Mouse (Mus musculus) Patski (cell line): ENCODE measurements around the gene Mrrf. TPM values are rescaled to one million over a fixed set of nuclear protein-coding genes. Genes with fewer than 3 reads are reported as not detected.
A peak's percentile ranks its signal among the peaks of the same experiment; 100 is the strongest.

Source experiments
- ATAC-seq: fragments of 100-300 bp; one replicate; pipeline ENCODE4 v1.8.0; 2021
- CTCF ChIA-PET: fragments of 350-600 bp; sonication (Branson Sonifier 250); formaldehyde crosslinking; loops from one replicate; lab custom pipeline; 2022; ENCODE audit warnings: inconsistent platforms; lab: Charles Lee
- POLR2A ChIA-PET: fragments of 350-600 bp; sonication (Branson Sonifier 250); formaldehyde crosslinking; loops from one replicate; lab custom pipeline; 2022; ENCODE audit warnings: antibody characterized with exemption, inconsistent platforms; lab: Charles Lee
- DNase-seq: peaks from one replicate; pipeline ENCODE4 v3.0.0-alpha.2; 2011; ENCODE audit warnings: low read depth, low spot score
- H3K27me3 ChIP-seq: fragments of 371-371 bp; one replicate; pipeline ENCODE4 v1.5.1; 2021
- CTCF ChIP-seq: fragments of 100-300 bp; IDR thresholded peaks from one replicate; pipeline ENCODE4 v1.5.1; 2021
- in situ Hi-C: fragments of 300-500 bp; cut with MboI; formaldehyde crosslinking; loops from 3 replicates; pipeline ENCODE4 v1.11.1; 2018; ENCODE audit warnings: low pct_unique_long_range_greater_than_20kb, mixed read lengths
- polyA plus RNA-seq: library from polyadenylated mRNA; unstranded; gene quantifications from one replicate; pipeline ENCODE4 v1.2.3, GENCODE M21; 2021

The Mrrf gene
- polyA plus RNA-seq, 1 experiment from 2014 or later: 31.1 TPM

DNA sequence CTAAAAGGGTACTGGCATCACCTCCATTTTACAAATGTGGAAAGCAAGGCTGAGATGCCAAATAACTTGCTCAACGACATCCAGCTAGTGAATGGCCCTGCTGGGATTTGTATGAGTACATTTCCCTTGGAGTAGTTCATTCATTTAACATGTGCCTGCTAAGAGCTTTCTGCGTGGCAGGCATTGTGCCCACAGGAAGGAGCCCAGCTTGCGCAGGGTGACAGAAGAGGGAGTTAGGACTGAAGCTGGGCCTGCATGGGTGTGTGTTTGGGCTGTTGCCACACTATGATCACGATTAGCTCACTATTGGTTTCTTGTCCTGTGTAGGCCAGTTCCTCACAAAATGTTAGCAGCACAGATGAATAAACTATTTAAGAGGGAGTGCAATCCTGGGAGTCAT is 84.7 kb downstream of the Mrrf start:
- TF ChIP-seq CTCF: no peak

DNA sequence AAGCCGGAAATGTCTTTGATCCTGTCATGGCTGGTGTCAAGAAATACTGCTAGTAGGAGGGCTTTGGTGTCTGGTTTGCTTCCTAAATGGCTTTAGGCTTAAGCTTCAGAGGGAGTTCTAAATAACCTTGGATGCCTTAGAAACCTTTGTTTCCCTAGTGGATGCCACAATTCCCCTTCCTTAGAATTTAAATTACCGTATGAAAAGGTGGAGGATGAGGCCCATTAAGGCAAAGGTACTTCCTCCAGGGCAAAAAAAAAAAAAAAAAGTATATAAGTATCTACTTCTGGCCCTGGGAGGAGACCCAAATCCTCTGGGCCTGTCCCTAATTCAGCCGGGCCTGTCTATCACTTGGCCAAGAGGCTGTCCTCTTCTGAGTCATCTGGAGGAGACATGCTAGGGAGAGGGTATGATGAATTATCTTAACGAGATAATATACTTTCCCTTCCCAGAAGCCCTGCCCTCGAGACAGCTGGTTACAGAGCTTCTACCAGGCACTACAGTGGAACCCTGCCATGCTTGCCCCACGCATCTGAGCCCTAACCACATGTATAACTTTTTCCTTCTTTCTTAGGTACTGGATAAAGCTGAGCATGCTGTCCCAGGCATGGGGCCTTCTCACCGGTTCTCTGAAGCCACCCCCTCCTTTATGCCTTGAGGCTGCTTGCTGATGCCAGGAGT is 86.1 kb downstream of the Mrrf start:
- in situ Hi-C loops: no loop called here
- no peak for TF ChIP-seq CTCF
- peak; percentile 38 for ATAC-seq
- ChIA-PET CTCF (interaction anchor here (1.5 to 1.7 kb wide), 2 partner anchors 8 to 54 kb away, joined by 4 to 9 read pairs; no protein-coding TSS in a partner anchor), POLR2A (no interaction called here)
- no peak for DNase-seq
- H3K27me3 ChIP-seq: no peaks in the 10 kb centered on the region

More for the DNA sequence above, 84.7 kb downstream of the Mrrf start:
- DNase-seq: no peak
- H3K27me3 ChIP-seq: no peaks in the 10 kb centered on the region
- ChIA-PET CTCF (interaction anchor here (1.3 kb wide), 2 partner anchors 9 to 51 kb away, joined by 3 to 4 read pairs; no protein-coding TSS in a partner anchor), POLR2A (no interaction called here)
- ATAC-seq: no peak
- in situ Hi-C loops: no loop called here

DNA sequence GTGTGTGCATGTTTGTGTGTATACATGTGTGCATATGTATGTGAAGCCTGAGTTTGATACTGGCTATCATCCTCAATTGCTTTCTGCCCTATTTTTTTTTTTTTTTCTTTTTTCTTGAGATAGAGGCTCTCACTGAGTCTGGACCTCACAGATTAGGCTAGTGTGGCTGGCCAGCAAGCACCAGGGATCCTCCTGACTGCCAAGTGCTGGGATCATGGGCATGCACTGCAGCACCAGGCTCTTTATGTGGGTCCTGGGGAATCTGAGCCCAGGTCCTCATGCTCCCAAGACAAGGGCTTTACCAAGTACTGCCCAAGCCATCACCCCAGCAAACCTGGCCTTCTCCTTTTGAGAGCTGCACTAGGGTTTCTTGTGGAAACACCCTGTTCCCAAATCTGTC is 87.2 kb downstream of the Mrrf start:
- POLR2A ChIA-PET: interaction anchor here (0.6 kb wide), 1 partner anchor 306 kb away, joined by 3 read pairs; no protein-coding TSS in a partner anchor
- DNase-seq: no peak
- ATAC-seq: no peak
- TF ChIP-seq CTCF: no peak
- CTCF ChIA-PET: interaction anchor here (1.3 to 1.5 kb wide), 2 partner anchors 9 to 239 kb away, joined by 4 read pairs; no protein-coding TSS in a partner anchor
- H3K27me3 ChIP-seq: no peaks in the 10 kb centered on the region
- in situ Hi-C loops: no loop called here

DNA sequence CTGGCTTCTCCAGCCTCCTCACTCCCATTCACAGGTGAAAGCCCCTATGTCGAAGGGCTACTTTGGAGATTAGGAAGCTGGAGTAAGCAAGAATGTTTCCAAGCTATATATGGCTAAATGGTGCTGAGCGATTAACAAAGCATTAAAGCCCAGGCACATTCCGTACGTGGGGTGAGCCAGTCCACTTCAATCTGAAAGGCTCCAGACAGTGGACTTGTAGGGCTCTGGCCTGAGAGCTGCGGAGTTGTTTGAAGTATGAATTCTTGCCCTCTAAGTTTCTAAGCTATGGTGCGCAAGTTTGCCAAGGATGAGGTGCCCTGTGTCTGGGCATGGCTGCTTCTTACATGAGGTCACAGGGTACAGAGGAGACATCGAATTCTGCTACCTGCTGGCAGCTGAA is 88.0 kb downstream of the Mrrf start:
- ATAC-seq: no peak

DNA sequence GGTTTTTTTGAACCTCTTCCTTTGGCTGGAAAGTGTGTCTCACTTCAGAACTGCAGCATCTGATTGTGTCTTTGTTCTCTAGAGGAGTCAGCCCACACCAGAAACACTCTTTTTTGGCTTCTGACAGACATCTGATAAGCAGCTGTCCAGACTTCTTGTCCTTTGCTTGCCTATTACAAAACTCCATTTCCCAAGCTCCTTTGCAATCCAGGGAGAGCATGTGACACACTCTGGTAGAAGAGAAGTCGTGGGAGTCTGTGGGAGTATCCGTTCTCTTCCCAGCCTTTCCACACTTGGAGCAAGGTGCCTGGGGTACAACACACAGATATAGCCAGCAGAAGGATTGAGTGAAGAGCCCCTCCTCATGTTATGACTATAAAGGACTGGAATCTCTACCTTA is 88.4 kb downstream of the Mrrf start:
- CTCF ChIA-PET: interaction anchor here (1.0 to 1.3 kb wide), 2 partner anchors 10 to 240 kb away, joined by 4 to 5 read pairs; no protein-coding TSS in a partner anchor

More for the DNA sequence above, 88.0 kb downstream of the Mrrf start:
- no peak for TF ChIP-seq CTCF
- POLR2A ChIA-PET: no interaction called here
- in situ Hi-C loops: no loop called here
- CTCF ChIA-PET: interaction anchor here (1.0 to 1.3 kb wide), 2 partner anchors 9 to 240 kb away, joined by 4 to 5 read pairs; no protein-coding TSS in a partner anchor
- no peaks in the 10 kb centered on the region for H3K27me3 ChIP-seq
- DNase-seq: no peak

DNA sequence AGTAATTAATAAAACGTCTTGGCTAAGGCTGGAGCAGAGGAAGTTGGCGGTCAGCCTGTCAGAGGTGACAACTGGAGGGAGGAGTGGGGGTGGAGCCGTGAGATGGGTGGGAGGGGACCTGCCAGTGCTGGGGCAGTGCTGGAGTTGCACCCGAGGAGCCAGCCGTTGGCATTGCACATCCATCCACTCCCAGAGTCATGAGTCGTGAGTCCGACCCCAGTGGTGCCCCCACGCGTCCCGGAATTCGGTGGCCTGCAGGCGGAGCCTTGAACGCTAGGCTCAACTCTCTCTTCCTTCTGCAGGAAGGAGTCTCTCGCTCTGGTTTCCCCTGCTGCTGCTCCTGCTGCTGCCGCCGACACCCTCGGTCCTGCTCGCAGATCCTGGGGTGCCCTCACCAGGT is 94.2 kb downstream of the Mrrf start, which contains the start of gene Ptgs1:
TSS of gene Ptgs1 (plus strand) at position 61 of the 400 bp plus-strand sequence.
- H3K27me3 ChIP-seq: no peaks in the 10 kb centered on the region
- ChIA-PET POLR2A (no interaction called here), CTCF (interaction anchor here (0.9 kb wide), 1 partner anchor 15 kb away, joined by 3 read pairs; no protein-coding TSS in a partner anchor)
- DNase-seq (no peak), ATAC-seq (peak; percentile 59)
- in situ Hi-C loops: no loop called here
- no peak for TF ChIP-seq CTCF

More for the DNA sequence above, 88.4 kb downstream of the Mrrf start:
- ATAC-seq: no peak
- DNase-seq: no peak
- no peak for TF ChIP-seq CTCF
- no peaks in the 10 kb centered on the region for H3K27me3 ChIP-seq
- in situ Hi-C loops: no loop called here
- POLR2A ChIA-PET: no interaction called here

DNA sequence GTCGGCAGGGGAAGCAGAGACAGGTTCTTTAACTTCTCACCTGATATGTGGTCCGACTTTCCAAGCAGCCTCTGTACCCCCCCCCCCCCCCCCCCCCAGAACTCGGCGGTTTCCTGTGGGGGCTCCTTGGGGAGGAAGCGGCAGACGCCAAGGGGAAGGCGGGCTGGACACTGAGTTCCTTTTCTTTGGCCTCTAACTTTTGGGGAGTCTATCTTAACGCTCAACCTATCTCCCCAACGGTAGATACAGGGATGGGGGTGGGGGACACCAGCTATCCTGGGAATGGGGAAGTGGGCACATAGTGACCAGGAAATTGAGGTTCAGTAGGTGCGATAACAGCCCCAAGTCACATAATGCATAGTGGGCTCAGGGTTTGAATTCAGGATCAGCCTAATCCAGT is 94.8 kb downstream of the Mrrf start:
- no peak for TF ChIP-seq CTCF
- ATAC-seq: no peak
- no peaks in the 10 kb centered on the region for H3K27me3 ChIP-seq
- in situ Hi-C loops: no loop called here
- POLR2A ChIA-PET: no interaction called here
- no peak for DNase-seq
- CTCF ChIA-PET: no interaction called here

DNA sequence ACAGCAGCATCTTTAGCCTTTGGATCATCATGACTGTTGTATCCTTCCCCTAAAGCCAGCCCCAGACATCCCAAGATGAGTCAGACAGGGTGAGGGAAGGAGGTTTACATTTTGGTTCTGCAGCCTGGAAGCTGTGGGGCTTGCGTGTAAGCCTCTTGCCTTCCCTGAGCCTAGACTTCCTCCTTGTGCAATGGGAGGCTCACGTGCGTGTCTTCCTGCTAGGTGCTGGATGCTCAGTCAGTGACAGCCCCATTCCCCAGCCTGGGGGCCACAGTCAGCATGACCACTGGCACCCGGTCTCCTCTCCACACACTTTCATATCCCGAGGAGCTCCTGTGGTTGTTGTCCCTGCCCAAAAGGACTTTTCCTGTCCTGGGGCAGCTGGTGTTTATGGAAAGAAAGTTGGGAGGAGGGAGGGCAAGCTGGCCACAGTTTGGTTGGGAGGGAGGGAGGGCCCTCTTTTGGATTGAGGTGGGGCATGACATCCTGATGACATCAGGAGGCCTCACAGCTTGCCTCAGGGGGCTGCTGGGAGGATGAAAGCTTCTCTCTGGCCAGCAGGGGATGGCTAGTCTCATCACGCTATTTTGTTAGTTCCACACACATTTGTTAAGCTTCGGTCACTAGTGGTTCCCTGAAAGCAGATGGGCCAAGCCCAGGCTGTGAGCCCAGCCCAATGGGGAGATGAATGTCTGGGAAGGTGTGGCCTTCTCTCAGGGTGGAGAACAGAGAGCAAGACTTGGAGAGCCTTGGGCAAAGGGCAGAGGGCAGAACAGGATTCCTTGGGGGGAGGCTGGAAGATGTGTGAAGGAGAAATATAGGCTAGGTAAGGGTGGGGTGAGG is 98.6 kb downstream of the Mrrf start:
- no peaks in the 10 kb centered on the region for H3K27me3 ChIP-seq
- TF ChIP-seq CTCF: no peak
- DNase-seq (no peak), ATAC-seq (no peak)
- ChIA-PET CTCF (interaction anchor here (1.1 kb wide), 1 partner anchor 20 kb away, joined by 3 read pairs; no protein-coding TSS in a partner anchor), POLR2A (no interaction called here)
- in situ Hi-C loops: no loop called here

DNA sequence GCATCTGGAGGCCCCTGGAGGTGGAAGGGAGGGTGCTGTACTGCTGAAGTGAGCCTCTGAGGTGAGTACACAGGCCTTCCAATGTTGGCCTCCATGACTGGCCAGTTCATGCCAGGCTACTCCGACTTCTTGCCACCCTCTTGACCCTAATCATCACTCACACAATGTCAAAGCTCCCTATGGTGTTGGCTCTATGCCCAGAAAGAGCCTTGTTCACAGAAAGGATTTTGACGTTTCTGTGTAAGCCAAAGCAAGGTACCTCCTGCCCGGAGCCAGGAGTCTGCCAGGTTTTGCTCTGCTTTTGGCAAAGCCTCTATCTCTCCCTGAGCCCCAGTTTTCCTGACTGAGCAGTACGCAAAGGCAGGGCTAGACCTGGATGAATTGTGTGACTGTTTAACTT is 99.7 kb downstream of the Mrrf start:
- in situ Hi-C loops: no loop called here
- DNase-seq (no peak), ATAC-seq (peak; percentile 33)
- CTCF ChIA-PET: interaction anchor here (1.1 kb wide), 1 partner anchor 22 kb away, joined by 3 read pairs; no protein-coding TSS in a partner anchor
- POLR2A ChIA-PET: no interaction called here
- H3K27me3 ChIP-seq: no peaks in the 10 kb centered on the region
- no peak for TF ChIP-seq CTCF

DNA sequence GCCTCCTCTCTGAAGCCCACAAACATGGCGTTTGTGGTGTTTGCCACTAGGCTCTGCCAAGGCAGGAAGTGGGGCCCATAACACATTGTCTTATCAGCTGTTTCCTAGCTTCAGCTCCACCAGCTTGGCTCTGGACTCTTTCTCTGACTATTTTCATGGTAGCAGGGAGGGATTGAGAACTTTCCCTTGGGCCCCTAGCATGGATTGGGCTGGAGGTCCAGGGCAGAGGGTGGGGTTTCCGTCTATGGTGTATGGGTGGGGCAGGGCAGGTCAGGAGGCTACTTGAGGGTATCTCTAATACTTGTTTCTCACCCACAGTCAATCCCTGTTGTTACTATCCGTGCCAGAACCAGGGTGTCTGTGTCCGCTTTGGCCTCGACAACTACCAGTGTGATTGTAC is 100.7 kb downstream of the Mrrf start:
- ChIA-PET POLR2A (no interaction called here), CTCF (interaction anchor here (1.5 kb wide), 1 partner anchor 22 kb away, joined by 4 read pairs; no protein-coding TSS in a partner anchor)
- TF ChIP-seq CTCF: no peak
- no peaks in the 10 kb centered on the region for H3K27me3 ChIP-seq
- DNase-seq (no peak), ATAC-seq (no peak)
- in situ Hi-C loops: no loop called here
